10 mouse cellular contexts compared by ENCODE assay signal in genomic region chr3:138075209-138075608, GRCm38 (mm10). TPM values are rescaled to one million over a fixed set of nuclear protein-coding genes. Genes with fewer than 3 reads are reported as not detected.
DNase-seq lines count a peak whose midpoint lies in the region; ATAC-seq and TF ChIP-seq lines count a peak whose summit lies in the region.
"Had no signal": no experiment of that assay in that cellular context is flagged by ENCODE, and none has a peak within 500 bp of the region (broad histone marks: within the 10 kb centered on the region; RNA-seq: fewer than 3 reads in every experiment).

No protein-coding gene starts in this region.

- DNase-seq in testis, postnatal 10 days (ENCODE audit: low spot score): peak; percentile 54
- no peak for DNase-seq in testis, postnatal 14 days (ENCODE audit: low spot score)
- no peak for DNase-seq in embryo, embryonic 10.5 days (ENCODE audit: low spot score)
- DNase-seq: kidney, adult 9 months had no signal

- no peaks in the 10 kb centered on the region for H3K36me3 ChIP-seq in intestine, embryonic 15.5 days
- H3K36me3 ChIP-seq in intestine, postnatal 0 days (ENCODE audit: control insufficient read depth, insufficient read depth): no peaks in the 10 kb centered on the region
- no peaks in the 10 kb centered on the region; the same call in 1 of the 2 replicates for H3K36me3 ChIP-seq in heart, embryonic 15.5 days

- peak; percentile 34 for ATAC-seq in intestine, embryonic 15.5 days
- ATAC-seq in intestine, postnatal 0 days: no peak
- peak; percentile 68 for ATAC-seq in heart, embryonic 15.5 days (replicated peaks; ENCODE audit: insufficient number of reproducible peaks, insufficient read depth, low FRiP score, low read depth)
- no peak for ATAC-seq in erythroid progenitor cell, adult 5-6 weeks (replicated peaks; ENCODE audit: low FRiP score, poor library complexity, severe bottlenecking)

- no peak for TF ChIP-seq CTCF in intestine, postnatal 0 days (IDR thresholded peaks at IDR 0.05; ENCODE audit: low read depth)

- H3K4me1 ChIP-seq in intestine, embryonic 15.5 days (replicated peaks): no peaks in the 10 kb centered on the region
- H3K4me1 ChIP-seq in intestine, postnatal 0 days (replicated peaks; ENCODE audit: control insufficient read depth, insufficient read depth, low read length): no peaks in the 10 kb centered on the region
- peaks cover 28% of the 10 kb centered on the region for H3K4me1 ChIP-seq in heart, embryonic 15.5 days (replicated peaks)

- H3K27me3 ChIP-seq in intestine, embryonic 15.5 days (replicated peaks): no peaks in the 10 kb centered on the region
- H3K27me3 ChIP-seq in intestine, postnatal 0 days (replicated peaks; ENCODE audit: control insufficient read depth, insufficient read depth, low read length): no peaks in the 10 kb centered on the region
- H3K27me3 ChIP-seq in heart, embryonic 15.5 days: no peaks in the 10 kb centered on the region

- H3K4me3 ChIP-seq in intestine, embryonic 15.5 days (replicated peaks): no peak overlapping the region
- H3K4me3 ChIP-seq in intestine, postnatal 0 days (ENCODE audit: low read depth, low read length): no peak overlapping the region
- H3K4me3 ChIP-seq in heart, embryonic 15.5 days: peak overlapping the region; percentile 6; the same call in 1 of the 2 replicates

- H3K4me2 ChIP-seq in intestine, embryonic 15.5 days (replicated peaks): no peak overlapping the region
- H3K4me2 ChIP-seq in intestine, postnatal 0 days (replicated peaks; ENCODE audit: low read depth): no peak overlapping the region
- H3K4me2 ChIP-seq in heart, embryonic 15.5 days: peak overlapping the region; percentile 43

- H3K27ac ChIP-seq in intestine, embryonic 15.5 days: no peak overlapping the region
- H3K27ac ChIP-seq in intestine, postnatal 0 days (ENCODE audit: low read depth, low read length): no peak overlapping the region
- H3K27ac ChIP-seq in heart, embryonic 15.5 days: peak overlapping the region; percentile 67
- H3K27ac ChIP-seq: macrophage had no signal

- H3K9ac ChIP-seq in intestine, embryonic 15.5 days: no peak overlapping the region
- no peak overlapping the region for H3K9ac ChIP-seq in intestine, postnatal 0 days (ENCODE audit: low read depth, low read length)
- H3K9ac ChIP-seq in heart, embryonic 15.5 days: no peak overlapping the region

- no peaks in the 10 kb centered on the region for H3K9me3 ChIP-seq in intestine, embryonic 15.5 days
- no peaks in the 10 kb centered on the region for H3K9me3 ChIP-seq in intestine, postnatal 0 days (ENCODE audit: control insufficient read depth)
- no peaks in the 10 kb centered on the region for H3K9me3 ChIP-seq in heart, embryonic 15.5 days (replicated peaks)

- WGBS in intestine, embryonic 15.5 days: 69% methylated on average over 8 of the region's 8 CpGs
- WGBS in intestine, postnatal 0 days: 72% methylated on average over 8 of the region's 8 CpGs
- 31% methylated on average over 8 of the region's 8 CpGs for WGBS in heart, embryonic 15.5 days

RNA-seq across cellular contexts. Expression of gene Gm5105, which starts 8.0 kb away (rescaled TPM):
- 0.24 and 0.31 TPM in 2 replicates for polyA plus RNA-seq in intestine, embryonic 15.5 days (2015; fragmentation: Nextera tagmentation; extraction: Ambion mirVana)
- polyA plus RNA-seq in intestine, postnatal 0 days (2015; fragmentation: Nextera tagmentation; extraction: Ambion mirVana): not detected in 2 replicates
- polyA plus RNA-seq in heart, embryonic 15.5 days (2015; fragmentation: Nextera tagmentation; extraction: Ambion mirVana): 0.47 and 0.58 TPM in 2 replicates
- total RNA-seq in erythroid progenitor cell, adult 5-6 weeks (2015; ENCODE audit: low replicate concordance): not detected in 2 replicates
- not detected in 2 replicates for total RNA-seq in erythroid progenitor cell, adult 5-6 weeks (2017; ENCODE audit: low replicate concordance)
- polyA plus RNA-seq: limb, embryonic 11.5 days; macrophage had no signal

RNA-seq across cellular contexts. Expression of gene 1110002E22Rik, which starts 10.4 kb away (rescaled TPM):
- 0.14 and 0.18 TPM in 2 replicates for polyA plus RNA-seq in intestine, embryonic 15.5 days (2015; fragmentation: Nextera tagmentation; extraction: Ambion mirVana)
- polyA plus RNA-seq in intestine, postnatal 0 days (2015; fragmentation: Nextera tagmentation; extraction: Ambion mirVana): 0.07 and 0.08 TPM in 2 replicates
- polyA plus RNA-seq in heart, embryonic 15.5 days (2015; fragmentation: Nextera tagmentation; extraction: Ambion mirVana): 13.8 and 16.0 TPM in 2 replicates
- total RNA-seq in erythroid progenitor cell, adult 5-6 weeks (2015; ENCODE audit: low replicate concordance): not detected in 2 replicates
- not detected in 2 replicates for total RNA-seq in erythroid progenitor cell, adult 5-6 weeks (2017; ENCODE audit: low replicate concordance)
- polyA plus RNA-seq: macrophage had no signal

Comparison
In these comparisons a context has a peak if more than half of its experiments do, and no peak if none do; other contexts are left out.
1. ATAC-seq: peak in intestine, embryonic 15.5 days (single experiment) and heart, embryonic 15.5 days (single experiment); none in intestine, postnatal 0 days (single experiment) and erythroid progenitor cell, adult 5-6 weeks (single experiment).
2. RNA of gene 1110002E22Rik, which starts 10.4 kb away (polyA plus RNA-seq): 13.8 to 16.0 TPM in heart, embryonic 15.5 days; 0.14 to 0.18 TPM in intestine, embryonic 15.5 days and 0.07 to 0.08 TPM in intestine, postnatal 0 days; every median in the first group is over 10 times any median in the second.